Mouse (Mus musculus) heart, postnatal 0 days (tissue): Measurements from ENCODE around the gene H2-Ob.

Source experiments
- CTCF ChIP-seq: IDR thresholded peaks from 2 replicates; pipeline ENCODE4 v1.5.1; 2016; ENCODE audit warnings: antibody characterized with exemption, control low read depth, low read depth
- EP300 ChIP-seq: IDR thresholded peaks from 2 replicates; pipeline ENCODE4 v1.6.1; 2016; ENCODE audit warnings: antibody characterized with exemption, low read depth

DNA sequence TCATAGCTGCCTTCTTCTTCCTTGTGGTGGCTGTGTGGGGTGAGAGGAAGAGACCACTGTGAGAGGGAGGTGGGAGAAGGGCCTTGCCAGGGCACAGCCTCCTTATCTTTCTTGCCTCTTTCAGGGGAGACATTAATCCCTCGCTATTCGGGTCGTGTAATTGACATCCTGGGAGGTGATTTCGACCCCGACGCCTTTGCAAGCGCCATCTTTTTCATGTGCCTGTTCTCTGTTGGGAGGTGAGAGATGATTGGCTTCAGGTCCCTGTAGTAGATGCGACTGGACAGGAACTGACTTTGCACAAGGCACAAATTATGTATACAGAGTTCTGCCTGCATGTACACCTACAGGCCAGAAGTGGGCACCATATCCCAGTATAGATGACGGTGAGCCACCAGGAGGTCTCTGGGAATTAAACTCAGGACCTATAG lies 32.9 kb upstream of the H2-Ob start:
- TF ChIP-seq CTCF (peak; percentile 58), EP300 (no peak)
